Mouse (Mus musculus) heart, postnatal 0 days (tissue): ENCODE results near the gene Slc35f1.

Experiments
- CTCF ChIP-seq: IDR thresholded peaks from 2 replicates; pipeline ENCODE4 v1.5.1; 2016; ENCODE audit warnings: antibody characterized with exemption, control low read depth, low read depth
- EP300 ChIP-seq: IDR thresholded peaks from 2 replicates; pipeline ENCODE4 v1.6.1; 2016; ENCODE audit warnings: antibody characterized with exemption, low read depth

DNA sequence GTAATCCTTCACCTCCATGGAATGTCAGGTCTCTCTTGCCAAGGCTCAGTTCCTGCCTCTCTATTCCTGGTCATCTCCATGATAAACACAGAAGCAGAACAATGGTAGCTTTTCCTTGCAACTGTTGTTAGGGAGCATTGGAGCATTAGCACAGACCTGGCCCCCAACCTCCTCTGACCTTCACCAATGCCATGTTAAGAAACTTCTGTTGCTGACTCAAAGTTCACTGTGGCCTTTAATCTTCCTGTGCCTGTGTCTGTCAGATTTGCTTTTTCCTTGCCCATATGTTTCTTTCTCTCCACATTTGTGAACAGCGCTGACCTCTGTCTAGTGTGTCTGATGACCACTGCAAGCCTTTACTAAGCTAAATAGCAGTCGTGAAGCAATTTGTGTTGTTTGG is 170.5 kb downstream of the Slc35f1 start:
- no peak for TF ChIP-seq CTCF
- TF ChIP-seq EP300, result no peak
